Mouse (Mus musculus): ENCODE measurements around the gene Mettl2. TPM values are rescaled to one million over a fixed set of nuclear protein-coding genes. Genes with fewer than 3 reads are reported as not detected.

Mettl2 gene
- polyA plus RNA-seq, 1 experiment from 2014 or later, result 38.8 TPM

GRCm38 (mm10) chr11:105181689-105182460 is 55.6 kb downstream of the Mettl2 start:
- peak; percentile 79 for ATAC-seq (ENCODE audit: low FRiP score, low read depth)
- Histone ChIP-seq H3K36me3 (peaks cover 18% of the 10 kb centered on the region), H3K27ac (replicated peaks) (peak overlapping the region; percentile 95), H3K4me3 (peak overlapping the region; percentile 98), H3K4me1 (peaks cover 23% of the 10 kb centered on the region), H3K9ac (replicated peaks) (peak overlapping the region; percentile 99), H3K27me3 (no peaks in the 10 kb centered on the region), H3K9me3 (no peaks in the 10 kb centered on the region), H3K4me2 (replicated peaks) (peak overlapping the region; percentile 88)
- WGBS, result 3% methylated on average over 63 of the region's 89 CpGs

DNA sequence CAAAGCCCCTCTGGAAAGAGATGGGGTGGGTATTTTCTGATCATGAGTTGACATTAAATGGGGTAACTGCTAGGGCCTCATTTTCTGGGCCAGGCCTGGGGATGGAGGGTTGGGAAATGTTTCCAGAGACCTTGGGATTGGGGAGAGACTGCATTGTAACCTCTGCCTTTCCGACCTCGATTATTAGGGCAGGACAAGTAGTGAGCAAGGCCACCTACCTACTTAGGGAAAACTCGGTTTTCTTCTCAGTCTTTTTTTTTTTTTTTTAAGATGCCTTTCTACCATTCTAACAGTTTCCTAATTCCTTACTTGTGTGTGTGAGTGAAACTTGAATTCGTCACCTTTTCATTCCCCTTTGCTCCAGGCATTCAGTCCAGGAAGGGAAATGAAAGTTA is 56.2 kb downstream of the Mettl2 start:
- H3K4me1 ChIP-seq, result peaks cover 23% of the 10 kb centered on the region
- peak overlapping the region; percentile 88 for H3K4me2 ChIP-seq (replicated peaks)
- no peaks in the 10 kb centered on the region for H3K27me3 ChIP-seq
- ATAC-seq (ENCODE audit: low FRiP score, low read depth), result no peak
- peak overlapping the region; percentile 99 for H3K9ac ChIP-seq (replicated peaks)
- no peaks in the 10 kb centered on the region for H3K9me3 ChIP-seq
- peak overlapping the region; percentile 98 for H3K4me3 ChIP-seq
- H3K36me3 ChIP-seq, result peaks cover 18% of the 10 kb centered on the region
- H3K27ac ChIP-seq (replicated peaks), result peak overlapping the region; percentile 95
- WGBS, result 7% methylated on average over 4 of the region's 4 CpGs

DNA sequence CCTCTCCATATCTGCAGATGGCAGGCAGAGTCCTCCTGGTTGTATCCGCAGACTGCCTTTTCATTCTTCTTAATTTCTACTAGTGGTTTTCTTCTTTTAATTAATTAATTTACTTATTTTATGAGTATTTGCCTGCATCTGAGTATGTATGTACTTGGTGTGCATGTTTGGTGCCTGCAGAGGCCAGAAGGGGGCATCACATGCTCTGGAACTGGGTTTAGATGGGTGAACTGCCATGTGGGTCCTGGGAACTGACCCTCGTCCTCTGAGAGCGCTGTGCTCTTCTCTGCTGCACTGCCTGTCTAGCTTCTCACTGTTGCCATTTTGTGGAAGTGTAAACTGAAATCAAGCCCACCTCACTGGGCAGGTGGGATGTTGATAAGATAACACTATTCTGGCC is 58.5 kb downstream of the Mettl2 start:
- Histone ChIP-seq H3K9me3 (no peaks in the 10 kb centered on the region), H3K36me3 (peaks cover 18% of the 10 kb centered on the region), H3K27me3 (no peaks in the 10 kb centered on the region), H3K27ac (replicated peaks) (no peak overlapping the region), H3K4me3 (no peak overlapping the region), H3K4me1 (peaks cover 16% of the 10 kb centered on the region), H3K4me2 (replicated peaks) (no peak overlapping the region), H3K9ac (replicated peaks) (no peak overlapping the region)
- ATAC-seq (ENCODE audit: low FRiP score, low read depth), result no peak
- WGBS, result 97% methylated on average over 3 of the region's 3 CpGs

Other genes with a start within 250 kb of the Mettl2 start
- not detected in 2 replicates for gene Efcab3, start 62.8 kb upstream of the Mettl2 start, polyA plus RNA-seq (2016; fragmentation: Nextera tagmentation; extraction: Ambion mirVana)
- gene Gm10842, start 20.5 kb downstream of the Mettl2 start, polyA plus RNA-seq (2016; fragmentation: Nextera tagmentation; extraction: Ambion mirVana), result not detected in 2 replicates
- 29.4 and 31.7 TPM in 2 replicates for gene Tlk2, start 52.4 kb downstream of the Mettl2 start, polyA plus RNA-seq (2016; fragmentation: Nextera tagmentation; extraction: Ambion mirVana)
- 15.1 and 18.7 TPM in 2 replicates for gene Mrc2, start 166.2 kb downstream of the Mettl2 start, polyA plus RNA-seq (2016; fragmentation: Nextera tagmentation; extraction: Ambion mirVana)